8 mouse cellular contexts compared by ENCODE assay signal in genomic region chr7:71193131-71193530, GRCm38 (mm10).
DNase-seq lines count a peak whose midpoint lies in the region; ATAC-seq lines count a peak whose summit lies in the region.

No protein-coding gene starts in this region.

- H3K27me3 ChIP-seq in hindbrain, embryonic 13.5 days: no peaks in the 10 kb centered on the region
- H3K27me3 ChIP-seq in liver, embryonic 15.5 days: no peaks in the 10 kb centered on the region
- H3K27me3 ChIP-seq in stomach, embryonic 16.5 days (ENCODE audit: control insufficient read depth, insufficient read depth, low read length): no peaks in the 10 kb centered on the region

- peak; percentile 5 to 25 for DNase-seq in cerebellum, postnatal 25 days
- no peak for DNase-seq in cerebellum, adult 9-11 months
- peak; percentile 51 for DNase-seq in Muller cell, postnatal 12 days (ENCODE audit: inconsistent ontology term)
- DNase-seq in T-cell, adult 2 months (ENCODE audit: low spot score): no peak
- DNase-seq in right cerebral cortex, postnatal 36 days (ENCODE audit: low spot score in 2 of 2): no peak

- H3K4me2 ChIP-seq in hindbrain, embryonic 13.5 days: peak overlapping the region; percentile 30; the same call in 1 of the 2 replicates
- peak overlapping the region; percentile 18; the same call in 1 of the 2 replicates for H3K4me2 ChIP-seq in liver, embryonic 15.5 days
- no peak overlapping the region for H3K4me2 ChIP-seq in stomach, embryonic 16.5 days (ENCODE audit: low read depth, low read length)

- no peak overlapping the region for H3K9ac ChIP-seq in hindbrain, embryonic 13.5 days
- H3K9ac ChIP-seq in liver, embryonic 15.5 days: no peak overlapping the region
- H3K9ac ChIP-seq in stomach, embryonic 16.5 days (ENCODE audit: low read length): no peak overlapping the region

- ATAC-seq in hindbrain, embryonic 13.5 days (ENCODE audit: low FRiP score): 0 out of 2 replicates have a peak, but pooled peaks have one; percentile 46
- no peak for ATAC-seq in liver, embryonic 15.5 days (ENCODE audit: insufficient read depth)
- ATAC-seq in stomach, embryonic 16.5 days (ENCODE audit: insufficient read depth, low FRiP score): 0 out of 2 replicates have a peak, but pooled peaks have one; percentile 50

- no peak overlapping the region for H3K27ac ChIP-seq in hindbrain, embryonic 13.5 days
- no peak overlapping the region for H3K27ac ChIP-seq in liver, embryonic 15.5 days (replicated peaks)
- H3K27ac ChIP-seq in stomach, embryonic 16.5 days (ENCODE audit: low read length): no peak overlapping the region

- H3K36me3 ChIP-seq in hindbrain, embryonic 13.5 days: no peaks in the 10 kb centered on the region
- no peaks in the 10 kb centered on the region for H3K36me3 ChIP-seq in liver, embryonic 15.5 days (replicated peaks)
- no peaks in the 10 kb centered on the region for H3K36me3 ChIP-seq in stomach, embryonic 16.5 days (ENCODE audit: control insufficient read depth, insufficient read depth, low read length)

- peaks cover 14% of the 10 kb centered on the region for H3K4me1 ChIP-seq in hindbrain, embryonic 13.5 days (replicated peaks)
- H3K4me1 ChIP-seq in liver, embryonic 15.5 days (replicated peaks): no peaks in the 10 kb centered on the region
- peaks cover 6% of the 10 kb centered on the region; the same call in 1 of the 2 replicates for H3K4me1 ChIP-seq in stomach, embryonic 16.5 days (ENCODE audit: control insufficient read depth, insufficient read depth, low read length)

- H3K4me3 ChIP-seq in hindbrain, embryonic 13.5 days: no peak overlapping the region
- no peak overlapping the region for H3K4me3 ChIP-seq in liver, embryonic 15.5 days (replicated peaks)
- H3K4me3 ChIP-seq in stomach, embryonic 16.5 days (replicated peaks; ENCODE audit: low read length): no peak overlapping the region

- no peaks in the 10 kb centered on the region for H3K9me3 ChIP-seq in hindbrain, embryonic 13.5 days
- H3K9me3 ChIP-seq in liver, embryonic 15.5 days (replicated peaks): no peaks in the 10 kb centered on the region
- H3K9me3 ChIP-seq in stomach, embryonic 16.5 days (replicated peaks; ENCODE audit: control insufficient read depth, low read length): no peaks in the 10 kb centered on the region

- WGBS in hindbrain, embryonic 13.5 days: 16% methylated on average over 7 of the region's 7 CpGs
- WGBS in liver, embryonic 15.5 days (ENCODE audit: insufficient replicate concordance): 25% methylated on average over 7 of the region's 7 CpGs
- WGBS in stomach, embryonic 16.5 days: 29% methylated on average over 7 of the region's 7 CpGs

Comparison
In these comparisons a context has a peak if more than half of its experiments do, and no peak if none do; other contexts are left out.
1. DNase-seq: peak in cerebellum, postnatal 25 days (2 of 2) and Muller cell, postnatal 12 days (single experiment); none in cerebellum, adult 9-11 months (single experiment), T-cell, adult 2 months (single experiment) and right cerebral cortex, postnatal 36 days (0 of 2).